Mouse (Mus musculus) CH12.LX (cell line): ENCODE results near the gene Oasl1. TPM values are rescaled to one million over a fixed set of nuclear protein-coding genes. Genes with fewer than 3 reads are reported as not detected.
A peak's percentile ranks its signal among the peaks of the same experiment; 100 is the strongest.

Source experiments
- DNase-seq: peaks from one replicate; pipeline ENCODE4 v3.0.0-alpha.2; 2013; ENCODE audit errors: extremely low read depth
- H3K27ac ChIP-seq: 2 replicates; pipeline ENCODE4 v1.5.1; 2012; ENCODE audit warnings: low read depth, mild to moderate bottlenecking, control low read depth, moderate library complexity; ENCODE audit not compliant: insufficient read depth
- H3K27me3 ChIP-seq: replicated peaks from 2 replicates; pipeline ENCODE3; 2012; ENCODE audit warnings: inconsistent platforms
- H3K36me3 ChIP-seq, 2 experiments: replicated peaks in 1 of 2; 2 replicates each; pipeline versions ENCODE3 to v1.6.1; 2012; ENCODE audit warnings: inconsistent platforms in 1 of 2, low read length in 1 of 2, mild to moderate bottlenecking in 1 of 2, mixed read lengths in 1 of 2, moderate library complexity in 1 of 2; ENCODE audit not compliant: control insufficient read depth in 1 of 2, insufficient read depth in 1 of 2
- H3K4me1 ChIP-seq, 2 experiments: 2 replicates each; pipeline ENCODE4 v1.6.1; 2012; ENCODE audit warnings: inconsistent platforms in 1 of 2, moderate library complexity in 1 of 2; ENCODE audit not compliant: insufficient read depth in 2 of 2, control insufficient read depth in 1 of 2
- H3K4me2 ChIP-seq: 2 replicates; pipeline ENCODE4 v1.6.1; 2012; ENCODE audit warnings: low read depth, mild to moderate bottlenecking, control low read depth; ENCODE audit not compliant: poor library complexity, insufficient read depth, severe bottlenecking
- H3K4me3 ChIP-seq, 3 experiments: fragments of 150-350 bp in 1 of 3; sonication (generic) in 1 of 3; replicated peaks in 1 of 3; 2 replicates each; pipeline versions ENCODE3 to v1.5.1; 2011 to 2012; ENCODE audit warnings: low read depth in 2 of 3, low read length in 2 of 3, mild to moderate bottlenecking in 2 of 3, moderate library complexity in 2 of 3, control low read depth in 1 of 3, improper control_type of control experiment in 1 of 3, inconsistent platforms in 1 of 3, mixed read lengths in 1 of 3; ENCODE audit not compliant: poor library complexity in 1 of 3
- H3K79me2 ChIP-seq: replicated peaks from 2 replicates; pipeline ENCODE4 v1.6.1; 2012; ENCODE audit warnings: mild to moderate bottlenecking, moderate library complexity; ENCODE audit not compliant: control insufficient read depth, poor library complexity, insufficient read depth, severe bottlenecking; ENCODE audit errors: extremely low read depth
- H3K9ac ChIP-seq: 2 replicates; pipeline ENCODE4 v1.6.1; 2012; ENCODE audit warnings: low read depth, mild to moderate bottlenecking, control low read depth, moderate library complexity; ENCODE audit not compliant: insufficient read depth
- H3K9me3 ChIP-seq: replicated peaks from 2 replicates; pipeline ENCODE3; 2012; ENCODE audit warnings: low read length, inconsistent platforms, mixed read lengths
- BHLHE40 ChIP-seq: IDR thresholded peaks from 2 replicates; pipeline ENCODE4 v1.6.1; 2011; ENCODE audit warnings: mild to moderate bottlenecking, low read depth, low read length, improper control_type of control experiment
- CHD1 ChIP-seq: IDR thresholded peaks from 2 replicates; pipeline ENCODE4 v1.6.1; 2012; ENCODE audit warnings: low read depth, low read length, improper control_type of control experiment, inconsistent platforms
- CTCF ChIP-seq, 2 experiments: IDR thresholded peaks in 1 of 2; conservative IDR thresholded peaks in 1 of 2; 2 replicates each; pipeline ENCODE4 v1.5.1; 2011 to 2012; ENCODE audit warnings: low read depth in 2 of 2, low read length in 2 of 2, improper control_type of control experiment in 1 of 2, inconsistent platforms in 1 of 2, mild to moderate bottlenecking in 1 of 2, moderate library complexity in 1 of 2
- ELF1 ChIP-seq: IDR thresholded peaks from 2 replicates; pipeline ENCODE4 v1.6.1; 2014; ENCODE audit warnings: low read depth, mild to moderate bottlenecking, inconsistent platforms, low read length, improper control_type of control experiment
- ETS1 ChIP-seq: conservative IDR thresholded peaks from 2 replicates; pipeline ENCODE4 v1.6.1; 2012; ENCODE audit warnings: low read depth, mild to moderate bottlenecking, inconsistent platforms, low read length, improper control_type of control experiment, moderate library complexity
- IRF4 ChIP-seq: IDR thresholded peaks from 2 replicates; pipeline ENCODE4 v1.6.1; 2014; ENCODE audit warnings: low read depth, mild to moderate bottlenecking, inconsistent platforms, low read length, improper control_type of control experiment
- JUND ChIP-seq: conservative IDR thresholded peaks from 2 replicates; pipeline ENCODE4 v1.6.1; 2011; ENCODE audit warnings: low read depth, low read length, improper control_type of control experiment
- MAFK ChIP-seq: IDR thresholded peaks from 2 replicates; pipeline ENCODE4 v1.6.1; 2011; ENCODE audit warnings: low read length, improper control_type of control experiment; ENCODE audit not compliant: insufficient replicate concordance
- MAX ChIP-seq: IDR thresholded peaks from 2 replicates; pipeline ENCODE4 v1.6.1; 2011; ENCODE audit warnings: low read length, improper control_type of control experiment
- MXI1 ChIP-seq: IDR thresholded peaks from 2 replicates; pipeline ENCODE4 v1.6.1; 2011; ENCODE audit warnings: mild to moderate bottlenecking, low read depth, low read length, improper control_type of control experiment
- NELFE ChIP-seq: IDR thresholded peaks from 2 replicates; pipeline ENCODE4 v1.6.1; 2011; ENCODE audit warnings: low read depth, low read length, improper control_type of control experiment
- POLR2A ChIP-seq: IDR thresholded peaks from 2 replicates; pipeline ENCODE4 v1.6.1; 2011; ENCODE audit warnings: low read depth, mild to moderate bottlenecking, improper control_type of control experiment, low read length
- RAD21 ChIP-seq: IDR thresholded peaks from 2 replicates; pipeline ENCODE4 v1.6.1; 2011; ENCODE audit warnings: low read depth, mild to moderate bottlenecking, low read length, improper control_type of control experiment, moderate library complexity
- SMC3 ChIP-seq: IDR thresholded peaks from 2 replicates; pipeline ENCODE4 v1.6.1; 2011; ENCODE audit warnings: low read depth, low read length, improper control_type of control experiment
- TCF12 ChIP-seq: IDR thresholded peaks from 2 replicates; pipeline ENCODE4 v1.6.1; 2014; ENCODE audit warnings: low read depth, mild to moderate bottlenecking, inconsistent platforms, low read length, improper control_type of control experiment
- USF1 ChIP-seq: IDR thresholded peaks from 2 replicates; pipeline ENCODE4 v1.6.1; 2014; ENCODE audit warnings: low read depth, mild to moderate bottlenecking, inconsistent platforms, low read length, improper control_type of control experiment
- USF2 ChIP-seq: conservative IDR thresholded peaks from 2 replicates; pipeline ENCODE4 v1.6.1; 2011; ENCODE audit warnings: low read depth, low read length, improper control_type of control experiment
- ZC3H11A ChIP-seq: IDR thresholded peaks from 2 replicates; pipeline ENCODE4 v1.6.1; 2012; ENCODE audit warnings: low read depth, mild to moderate bottlenecking, inconsistent platforms, low read length, improper control_type of control experiment
- ZKSCAN1 ChIP-seq: IDR thresholded peaks from 2 replicates; pipeline ENCODE4 v1.6.1; 2012; ENCODE audit warnings: low read depth, inconsistent platforms, low read length, improper control_type of control experiment, borderline replicate concordance
- ZMIZ1 ChIP-seq: IDR thresholded peaks from 2 replicates; pipeline ENCODE4 v1.6.1; 2012; ENCODE audit warnings: low read depth, mild to moderate bottlenecking, inconsistent platforms, low read length, improper control_type of control experiment
- dilution Hi-C: fragments of 300-500 bp; cut with MboI; formaldehyde crosslinking; loops from 2 replicates; pipeline ENCODE4 v1.14.3; 2020; ENCODE audit warnings: low sequenced_read_pairs; ENCODE audit not compliant: extremely low pct_unique_long_range_greater_than_20kb, extremely low pct_ligation_motif_present
- in situ Hi-C: fragments of 300-500 bp; cut with MboI; formaldehyde crosslinking; loops from 3 replicates; pipeline ENCODE4 v1.14.3; 2019; ENCODE audit warnings: low sequenced_read_pairs, low pct_ligation_motif_present, low pct_unique_long_range_greater_than_20kb, mixed read lengths
- polyA plus RNA-seq: library from polyadenylated mRNA; unstranded; fragments of >175 nt; gene quantifications from 2 replicates; pipeline ENCODE4 v1.2.1, GENCODE M21; 2012; ENCODE audit warnings: low read depth; ENCODE audit not compliant: insufficient read length
- total RNA-seq, 2 experiments: library from RNA; depleted of rRNA; stranded (reverse); fragments of 300-350 nt in 1 of 2; fragments of >200 nt in 1 of 2; gene quantifications; 2 replicates each; pipeline ENCODE4 v1.2.3; 2012 to 2014

The Oasl1 gene
- total and polyA plus RNA-seq, 3 experiments: 0.37 TPM; not detected in 2

DNA sequence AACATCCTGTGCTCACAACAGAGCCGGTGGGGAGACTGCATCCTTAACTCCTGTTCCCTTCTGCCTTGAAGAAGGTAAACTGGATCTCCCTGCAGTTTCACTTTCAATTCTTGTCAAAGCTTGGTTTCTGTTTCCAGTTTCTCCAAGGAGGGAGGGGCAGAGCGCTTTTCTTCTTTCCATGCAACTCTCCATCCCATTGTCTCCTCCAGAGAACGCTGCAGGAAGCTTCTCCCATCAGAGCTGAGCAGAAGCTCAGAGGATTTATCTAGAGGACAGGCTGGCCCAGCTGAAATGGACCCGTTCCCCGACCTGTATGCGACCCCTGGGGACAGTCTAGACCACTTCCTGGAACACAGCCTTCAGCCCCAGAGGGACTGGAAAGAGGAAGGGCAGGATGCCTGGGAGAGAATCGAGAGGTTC lies 25.7 kb upstream of the Oasl1 start:
- H3K4me3 ChIP-seq: peak overlapping the region in 1 of 3 experiments; percentile 35
- peak; percentile 9 for DNase-seq

GRCm38 (mm10) chr5:114898857-114899256 lies 24.2 kb upstream of the Oasl1 start:
- H3K27me3 ChIP-seq: peaks cover 4% of the 10 kb centered on the region
- no peak for DNase-seq
- in situ Hi-C loops (no loop called here), dilution Hi-C loops (no loop called here)
- H3K9ac ChIP-seq: no peak overlapping the region
- no peak overlapping the region for H3K4me3 ChIP-seq
- H3K4me2 ChIP-seq: no peak overlapping the region
- peaks cover 4 to 15% of the 10 kb centered on the region in 2 experiments; a peak in 3 of 4 replicates for H3K4me1 ChIP-seq
- H3K27ac ChIP-seq: no peak overlapping the region
- no peaks in the 10 kb centered on the region for H3K36me3 ChIP-seq
- H3K79me2 ChIP-seq: no peaks in the 10 kb centered on the region
- no peaks in the 10 kb centered on the region for H3K9me3 ChIP-seq
- no peak for TF ChIP-seq ETS1
- TF ChIP-seq ZKSCAN1: no peak
- no peak for TF ChIP-seq MXI1
- TF ChIP-seq IRF4: no peak

More for the DNA sequence above, 25.7 kb upstream of the Oasl1 start:
- H3K9ac ChIP-seq: no peak overlapping the region
- no peaks in the 10 kb centered on the region for H3K9me3 ChIP-seq
- H3K27me3 ChIP-seq: peaks cover 4% of the 10 kb centered on the region
- in situ Hi-C loops (no loop called here), dilution Hi-C loops (no loop called here)
- H3K4me1 ChIP-seq: peaks cover 4 to 15% of the 10 kb centered on the region in 2 experiments; a peak in 3 of 4 replicates
- H3K79me2 ChIP-seq: no peaks in the 10 kb centered on the region
- TF ChIP-seq USF1 (no peak), IRF4 (peak; percentile 70), ZMIZ1 (no peak), BHLHE40 (no peak), USF2 (no peak), TCF12 (no peak), ELF1 (0 out of 2 replicates have a peak, but pooled peaks have one; percentile 16)
- peak overlapping the region; percentile 70 for H3K4me2 ChIP-seq
- H3K36me3 ChIP-seq: no peaks in the 10 kb centered on the region
- H3K27ac ChIP-seq: no peak overlapping the region

DNA sequence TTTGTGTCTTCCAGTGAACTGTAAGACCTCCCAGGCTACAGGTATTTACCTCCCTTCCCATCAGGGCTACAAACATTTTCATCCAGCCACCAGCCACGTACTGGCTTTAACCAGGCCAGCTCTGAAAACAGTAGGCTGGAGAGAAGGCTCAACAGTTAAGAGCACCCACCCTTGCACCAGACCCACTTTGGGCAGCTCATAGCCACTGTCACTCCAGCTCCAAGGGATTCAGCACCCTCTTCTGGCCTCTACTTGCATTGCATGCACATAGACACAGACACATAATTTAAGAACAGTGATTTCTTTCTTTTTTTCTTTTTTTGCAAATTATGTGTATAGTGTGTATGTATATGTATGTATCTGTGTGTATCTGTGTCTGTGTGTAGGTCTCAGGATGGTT lies 20.6 kb upstream of the Oasl1 start:
- Histone ChIP-seq H3K4me1 (peaks cover 0 to 7% of the 10 kb centered on the region in 2 experiments; a peak in 2 of 4 replicates), H3K9ac (no peak overlapping the region), H3K79me2 (no peaks in the 10 kb centered on the region), H3K27me3 (peaks cover 4% of the 10 kb centered on the region), H3K27ac (no peak overlapping the region), H3K9me3 (peaks cover 19% of the 10 kb centered on the region), H3K4me2 (no peak overlapping the region), H3K36me3 (no peaks in the 10 kb centered on the region), H3K4me3 (no peak overlapping the region)
- DNase-seq: peak; percentile 63
- TF ChIP-seq JUND: no peak; the same call in 1 of the 2 replicates
- TF ChIP-seq CHD1: no peak
- TF ChIP-seq ZC3H11A: peak; percentile 56; the same call in 1 of the 2 replicates
- TF ChIP-seq RAD21: peak; percentile 90
- peak; percentile 87 for TF ChIP-seq SMC3
- TF ChIP-seq POLR2A: no peak
- peak; percentile 35; the same call in 1 of the 2 replicates for TF ChIP-seq NELFE
- TF ChIP-seq MAFK: no peak
- TF ChIP-seq CTCF (conservative IDR thresholded peaks at IDR 0.05 in 1 of 2, IDR thresholded peaks at IDR 0.05 in 1 of 2; ENCODE audit: low read depth in 2 of 2, low read length in 2 of 2): peak; percentile 76 to 87
- TF ChIP-seq MAX: no peak
- in situ Hi-C loops: loop anchor here (25.0 kb wide), 1 partner anchor 190 kb away; the partner anchor contains the start of gene Tchp
- dilution Hi-C loops: no loop called here
